Mouse (Mus musculus) stomach, postnatal 0 days (tissue): ENCODE measurements around the gene Nipsnap3a. TPM values are rescaled to one million over a fixed set of nuclear protein-coding genes. Genes with fewer than 3 reads are reported as not detected.
A peak's percentile ranks its signal among the peaks of the same experiment; 100 is the strongest.

Experiments used
- ATAC-seq: fragments of 200-750 bp; cut with Nextera tagmentation; 2 replicates; pipeline ENCODE4 v1.8.0; 2017; ENCODE audit not compliant: low FRiP score, low TSS enrichment
- DNase-seq: peaks from one replicate; pipeline ENCODE4 v3.0.0-alpha.2; 2016; ENCODE audit warnings: low spot score
- H3K27ac ChIP-seq: fragments of 300-500 bp; sonication (generic); replicated peaks from 2 replicates; pipeline ENCODE4 v1.5.1; 2014; ENCODE audit warnings: mild to moderate bottlenecking, control low read depth
- H3K27me3 ChIP-seq: fragments of 300-500 bp; sonication (generic); 2 replicates; pipeline ENCODE4 v1.6.1; 2014; ENCODE audit warnings: low read length; ENCODE audit not compliant: control insufficient read depth, insufficient read depth
- H3K36me3 ChIP-seq: fragments of 300-500 bp; sonication (generic); 2 replicates; pipeline ENCODE4 v1.6.1; 2014; ENCODE audit warnings: low read length, mixed read lengths; ENCODE audit not compliant: control insufficient read depth, insufficient read depth
- H3K4me1 ChIP-seq: fragments of 300-500 bp; sonication (generic); replicated peaks from 2 replicates; pipeline ENCODE4 v1.6.1; 2014; ENCODE audit warnings: antibody characterized with exemption; ENCODE audit not compliant: control insufficient read depth, insufficient read depth
- H3K4me2 ChIP-seq: fragments of 300-500 bp; sonication (generic); replicated peaks from 2 replicates; pipeline ENCODE4 v1.6.1; 2014; ENCODE audit warnings: low read depth, mild to moderate bottlenecking, control low read depth, moderate library complexity
- H3K4me3 ChIP-seq: fragments of 300-500 bp; sonication (generic); 2 replicates; pipeline ENCODE4 v1.5.1; 2014; ENCODE audit warnings: low read depth, low read length, control low read depth
- H3K9ac ChIP-seq: fragments of 300-500 bp; sonication (generic); 2 replicates; pipeline ENCODE4 v1.6.1; 2014; ENCODE audit warnings: mild to moderate bottlenecking, low read length, control low read depth, mixed read lengths
- H3K9me3 ChIP-seq: fragments of 300-500 bp; sonication (generic); 2 replicates; pipeline ENCODE4 v1.6.1; 2016; ENCODE audit warnings: low read length; ENCODE audit not compliant: control insufficient read depth
- CTCF ChIP-seq: IDR thresholded peaks from 2 replicates; pipeline ENCODE4 v1.5.1; 2016; ENCODE audit warnings: antibody characterized with exemption, low read depth, mild to moderate bottlenecking, moderate library complexity
- EP300 ChIP-seq: optimal IDR thresholded peaks from 2 replicates; pipeline ENCODE3; 2016; ENCODE audit warnings: antibody characterized with exemption
- WGBS: fragments of 180-500 bp; shearing (Covaris S2); extraction: QIAGEN DNeasy Blood & Tissue Kit; methylation state at CpG from one replicate; pipeline ENCODE4 v1.1.7; 2014; 5-methylcytosine and 5-hydroxymethylcytosine counted together
- polyA plus RNA-seq: library from polyadenylated mRNA; unstranded; fragments of >200 nt; fragmentation: Nextera tagmentation; extraction: Ambion mirVana; gene quantifications from 2 replicates; pipeline ENCODE4 v1.2.1, GENCODE M21; 2015

The Nipsnap3a gene
- polyA plus RNA-seq, result not detected in 2 replicates

GRCm38 (mm10) chr4:52989248-52989647 lies at the start of gene Nipsnap3a:
Gene Nipsnap3a (plus strand): TSS chr4:52989272.
- TF ChIP-seq EP300 (no peak), CTCF (no peak)
- ATAC-seq (no peak), DNase-seq (peak; percentile 33)
- 0 out of 2 replicates have a peak, but pooled peaks cover 5% of the 10 kb centered on the region for H3K9me3 ChIP-seq
- no peak within 1 kb of the TSS for H3K9ac ChIP-seq
- no peaks in the 10 kb centered on the region for H3K27me3 ChIP-seq
- no peak within 1 kb of the TSS for H3K27ac ChIP-seq
- no peaks in the 10 kb centered on the region for H3K36me3 ChIP-seq
- peak within 1 kb of the TSS; percentile 27; the same call in 1 of the 2 replicates for H3K4me2 ChIP-seq
- 32% methylated on average over 12 of the region's 12 CpGs for WGBS
- H3K4me3 ChIP-seq, result no peak within 1 kb of the TSS
- H3K4me1 ChIP-seq, result no peaks in the 10 kb centered on the region

GRCm38 (mm10) chr4:52946665-52947064 lies 42.4 kb upstream of the Nipsnap3a start:
- H3K9ac ChIP-seq, result no peak overlapping the region
- H3K27me3 ChIP-seq, result no peaks in the 10 kb centered on the region
- DNase-seq (no peak), ATAC-seq (no peak)
- H3K4me2 ChIP-seq, result no peak overlapping the region
- TF ChIP-seq CTCF (no peak), EP300 (no peak)
- no peak overlapping the region for H3K4me3 ChIP-seq
- no peaks in the 10 kb centered on the region for H3K9me3 ChIP-seq
- no peak overlapping the region for H3K27ac ChIP-seq
- H3K36me3 ChIP-seq, result no peaks in the 10 kb centered on the region
- no peaks in the 10 kb centered on the region for H3K4me1 ChIP-seq

- Histone ChIP-seq H3K27me3 (no peaks in the 10 kb centered on the region), H3K4me2 (no peak overlapping the region), H3K4me1 (no peaks in the 10 kb centered on the region), H3K36me3 (no peaks in the 10 kb centered on the region), H3K9ac (no peak overlapping the region), H3K9me3 (no peaks in the 10 kb centered on the region), H3K4me3 (no peak overlapping the region), H3K27ac (no peak overlapping the region)
- DNase-seq (no peak), ATAC-seq (no peak)
- 78% methylated on average over 2 of the region's 2 CpGs for WGBS
- TF ChIP-seq EP300, result no peak
- no peak for TF ChIP-seq CTCF
Measured at GRCm38 (mm10) chr4:52949005-52949404, 40.1 kb upstream of the Nipsnap3a start.

GRCm38 (mm10) chr4:52958693-52959092 lies 30.4 kb upstream of the Nipsnap3a start:
- no peak for ATAC-seq
- 35% methylated on average over 4 of the region's 4 CpGs for WGBS
- no peaks in the 10 kb centered on the region for H3K9me3 ChIP-seq

GRCm38 (mm10) chr4:52964247-52964646 lies 24.8 kb upstream of the Nipsnap3a start, which contains the start of gene Olfr270:
Gene Olfr270 (plus strand): TSS chr4:52964547.
- TF ChIP-seq EP300 (no peak), CTCF (no peak)
- Histone ChIP-seq H3K9ac (no peak within 1 kb of the TSS), H3K36me3 (no peaks in the 10 kb centered on the region), H3K27me3 (no peaks in the 10 kb centered on the region), H3K4me1 (no peaks in the 10 kb centered on the region), H3K4me2 (no peak within 1 kb of the TSS), H3K4me3 (no peak within 1 kb of the TSS), H3K27ac (no peak within 1 kb of the TSS), H3K9me3 (no peaks in the 10 kb centered on the region)
- no peak for DNase-seq
- ATAC-seq, result no peak

More at GRCm38 (mm10) chr4:52958693-52959092, 30.4 kb upstream of the Nipsnap3a start:
- peak; percentile 65 for TF ChIP-seq CTCF
- TF ChIP-seq EP300, result no peak
- Histone ChIP-seq H3K27ac (no peak overlapping the region), H3K9ac (no peak overlapping the region), H3K36me3 (no peaks in the 10 kb centered on the region), H3K4me2 (no peak overlapping the region), H3K27me3 (no peaks in the 10 kb centered on the region), H3K4me3 (no peak overlapping the region), H3K4me1 (no peaks in the 10 kb centered on the region)
- DNase-seq, result no peak

GRCm38 (mm10) chr4:52985216-52985615 lies 3.9 kb upstream of the Nipsnap3a start:
- Histone ChIP-seq H3K9me3 (no peaks in the 10 kb centered on the region), H3K4me2 (no peak overlapping the region), H3K27me3 (no peaks in the 10 kb centered on the region), H3K4me3 (no peak overlapping the region), H3K36me3 (no peaks in the 10 kb centered on the region), H3K27ac (no peak overlapping the region), H3K4me1 (no peaks in the 10 kb centered on the region), H3K9ac (no peak overlapping the region)
- no peak for ATAC-seq
- WGBS, result 42% methylated on average over 2 of the region's 2 CpGs
- TF ChIP-seq CTCF (peak; percentile 68), EP300 (no peak)
- DNase-seq, result no peak
